Mouse (Mus musculus): ENCODE results near the gene Baiap2.

GRCm38 (mm10) chr11:119945343-119945742, 2.8 kb downstream of the Baiap2 start:
- TF ChIP-seq TAL1 (IDR thresholded peaks at IDR 0.05; ENCODE audit: low read length) (no peak), GATA1 (IDR thresholded peaks at IDR 0.05; ENCODE audit: low read length) (no peak)
